In the genomic region with DNA sequence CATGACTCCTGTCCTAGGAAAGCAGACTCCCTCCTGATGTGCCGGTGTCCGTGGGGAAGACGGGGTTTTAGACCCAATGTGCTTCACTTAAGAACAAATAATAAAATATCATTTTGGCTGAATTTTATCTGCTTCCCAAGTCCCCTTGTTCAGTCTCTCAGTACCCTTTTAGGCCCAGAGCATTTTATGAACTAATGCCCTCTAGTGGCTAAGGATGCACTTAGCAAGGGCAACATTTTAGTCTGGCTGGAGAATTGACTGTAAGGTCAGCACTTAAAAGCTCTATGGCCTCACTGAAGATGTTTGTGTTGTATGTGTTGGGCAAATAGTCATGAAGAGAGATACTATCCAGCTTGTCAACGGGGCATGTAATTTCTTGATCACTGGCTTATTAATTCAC, we compare ENCODE assay signal across 9 mouse cellular contexts.
A peak's percentile ranks its signal among the peaks of the same experiment; 100 is the strongest.
DNase-seq lines count a peak whose midpoint lies in the region; ATAC-seq and TF ChIP-seq lines count a peak whose summit lies in the region.
"Had no signal": no experiment of that assay in that cellular context is flagged by ENCODE, and none has a peak within 500 bp of the region (broad histone marks: within the 10 kb centered on the region; RNA-seq: fewer than 3 reads in every experiment).

No protein-coding gene starts in this region.

- no peaks in the 10 kb centered on the region for H3K27me3 ChIP-seq in cerebellum, adult 2 months (ENCODE audit: control insufficient read depth, insufficient read depth, low read length)
- H3K27me3 ChIP-seq in midbrain, embryonic 15.5 days (replicated peaks): no peaks in the 10 kb centered on the region
- H3K27me3 ChIP-seq: embryonic facial prominence, embryonic 15.5 days had no signal

- TF ChIP-seq POLR2A in cerebellum, adult 2 months (IDR thresholded peaks at IDR 0.05; ENCODE audit: borderline replicate concordance, insufficient read depth, low read length): no peak

- no peak overlapping the region for H3K4me2 ChIP-seq in midbrain, embryonic 15.5 days
- H3K4me2 ChIP-seq: embryonic facial prominence, embryonic 15.5 days had no signal

- TF ChIP-seq CTCF in cerebellum, adult 2 months (IDR thresholded peaks at IDR 0.05; ENCODE audit: borderline replicate concordance, insufficient read depth, low read depth, low read length): peak; percentile 38; the same call in 1 of the 2 replicates
- peak; percentile 87 for TF ChIP-seq CTCF in layer of hippocampus, adult 2 months (conservative IDR thresholded peaks at IDR 0.05)

- no peak overlapping the region for H3K4me3 ChIP-seq in cerebellum, adult 2 months (replicated peaks; ENCODE audit: insufficient read depth, low read depth, low read length)
- no peak overlapping the region for H3K4me3 ChIP-seq in layer of hippocampus, adult 2 months
- no peak overlapping the region for H3K4me3 ChIP-seq in midbrain, embryonic 15.5 days
- H3K4me3 ChIP-seq: embryonic facial prominence, embryonic 15.5 days had no signal

- H3K4me1 ChIP-seq in cerebellum, adult 2 months (ENCODE audit: control insufficient read depth, insufficient read depth, low read length): peaks cover 16% of the 10 kb centered on the region; the same call in 1 of the 2 replicates
- no peaks in the 10 kb centered on the region; the same call in 1 of the 2 replicates for H3K4me1 ChIP-seq in midbrain, embryonic 15.5 days
- H3K4me1 ChIP-seq: embryonic facial prominence, embryonic 15.5 days had no signal

- H3K27ac ChIP-seq in cerebellum, adult 2 months (ENCODE audit: insufficient read depth, low read length): no peak overlapping the region
- peak overlapping the region; percentile 70 for H3K27ac ChIP-seq in layer of hippocampus, adult 2 months
- no peak overlapping the region for H3K27ac ChIP-seq in midbrain, embryonic 15.5 days
- H3K27ac ChIP-seq: embryonic facial prominence, embryonic 15.5 days had no signal

- 84% methylated on average over 4 of the region's 4 CpGs for whole genome bisulfite sequencing in cerebellum, adult 2 months
- WGBS in midbrain, embryonic 15.5 days: 67% methylated on average over 4 of the region's 4 CpGs

- intact Hi-C loops in left cerebral cortex, postnatal 36 days (cut with DNase I): loop anchor here (5.0 kb wide), 1 partner anchor 339 kb away; no protein-coding TSS in a partner anchor

- H3K9ac ChIP-seq in midbrain, embryonic 15.5 days: no peak overlapping the region
- H3K9ac ChIP-seq: embryonic facial prominence, embryonic 15.5 days had no signal

- H3K36me3 ChIP-seq in midbrain, embryonic 15.5 days (replicated peaks): no peaks in the 10 kb centered on the region
- H3K36me3 ChIP-seq: embryonic facial prominence, embryonic 15.5 days had no signal

- H3K9me3 ChIP-seq in midbrain, embryonic 15.5 days: no peaks in the 10 kb centered on the region
- H3K9me3 ChIP-seq: embryonic facial prominence, embryonic 15.5 days had no signal

- 0 out of 2 replicates have a peak, but pooled peaks have one; percentile 30 for ATAC-seq in midbrain, embryonic 15.5 days (replicated peaks)

- peak in 1 of 2 experiments; percentile 59 for DNase-seq in cerebellum, adult 2 months
- DNase-seq in cerebellum, adult 11-12 months: no peak
- no peak for DNase-seq in layer of hippocampus, adult 2 months (ENCODE audit: low spot score in 2 of 2)
- no peak for DNase-seq in layer of hippocampus, adult 9-11 months
- peak; percentile 75 for DNase-seq in brain, adult 2 months (ENCODE audit: low read depth, low spot score)
- no peak for DNase-seq in urinary bladder, adult 2 months (ENCODE audit: low spot score)
- DNase-seq in left cerebral cortex, postnatal 36 days (ENCODE audit: low spot score in 2 of 2): no peak
